Mouse (Mus musculus): ENCODE data around the gene Kirrel3. TPM values are rescaled to one million over a fixed set of nuclear protein-coding genes. Genes with fewer than 3 reads are reported as not detected.

The Kirrel3 gene
- polyA plus RNA-seq, 1 experiment from 2014 or later, result 48.9 TPM

GRCm38 (mm10) chr9:35004113-35004512 is 518.4 kb downstream of the Kirrel3 start:
- Histone ChIP-seq H3K9me3 (ENCODE audit: control insufficient read depth, low read length) (no peaks in the 10 kb centered on the region), H3K4me3 (ENCODE audit: low read length) (no peak overlapping the region), H3K36me3 (ENCODE audit: control insufficient read depth, insufficient read depth, low read length) (peaks cover 2% of the 10 kb centered on the region; the same call in 1 of the 2 replicates), H3K27ac (ENCODE audit: low read depth, low read length) (no peak overlapping the region), H3K9ac (ENCODE audit: low read depth, low read length) (no peak overlapping the region), H3K4me1 (ENCODE audit: control insufficient read depth, insufficient read depth, low read depth, low read length) (no peaks in the 10 kb centered on the region), H3K4me2 (ENCODE audit: low read length) (no peak overlapping the region), H3K27me3 (replicated peaks; ENCODE audit: control insufficient read depth, insufficient read depth, low read length) (no peaks in the 10 kb centered on the region)
- WGBS, result 84% methylated on average over 4 of the region's 4 CpGs
- ATAC-seq, result no peak

DNA sequence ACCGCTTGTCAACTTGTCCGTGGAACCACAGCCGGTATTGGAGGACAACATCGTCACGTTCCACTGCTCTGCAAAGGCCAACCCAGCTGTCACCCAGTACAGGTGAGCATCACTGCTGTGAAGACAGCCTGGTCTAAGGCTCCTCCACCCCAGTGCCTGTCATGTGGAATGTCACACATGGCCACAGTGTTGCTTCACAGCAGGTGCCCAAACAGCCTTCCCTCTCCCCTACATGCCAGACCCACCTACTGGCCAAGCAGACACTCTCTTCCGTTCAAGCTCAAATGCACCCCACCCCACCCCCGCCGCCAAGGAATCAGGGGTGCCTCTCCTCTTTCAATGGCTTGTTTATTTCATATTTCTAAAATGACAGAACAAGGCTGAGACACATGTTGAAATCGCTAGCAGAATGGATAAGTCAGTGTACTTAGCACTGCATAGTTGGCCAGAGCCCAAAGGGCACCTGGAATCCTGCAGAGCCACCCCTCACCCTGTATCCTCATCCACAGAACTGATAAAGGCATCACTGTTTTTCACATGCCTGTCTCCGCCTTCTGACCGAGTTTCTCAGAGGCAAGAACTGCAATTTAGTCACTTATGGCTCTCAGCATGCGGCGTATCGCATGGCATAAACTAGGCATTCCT is 522.1 kb downstream of the Kirrel3 start:
- H3K9me3 ChIP-seq (ENCODE audit: control insufficient read depth, low read length), result no peaks in the 10 kb centered on the region
- no peak overlapping the region for H3K27ac ChIP-seq (ENCODE audit: low read depth, low read length)
- no peak overlapping the region for H3K9ac ChIP-seq (ENCODE audit: low read depth, low read length)
- ATAC-seq, result no peak
- H3K36me3 ChIP-seq (ENCODE audit: control insufficient read depth, insufficient read depth, low read length), result no peaks in the 10 kb centered on the region
- 81% methylated on average over 14 of the region's 14 CpGs for WGBS
- H3K4me2 ChIP-seq (ENCODE audit: low read length), result no peak overlapping the region
- H3K27me3 ChIP-seq (replicated peaks; ENCODE audit: control insufficient read depth, insufficient read depth, low read length), result no peaks in the 10 kb centered on the region
- no peaks in the 10 kb centered on the region for H3K4me1 ChIP-seq (ENCODE audit: control insufficient read depth, insufficient read depth, low read depth, low read length)
- no peak overlapping the region for H3K4me3 ChIP-seq (ENCODE audit: low read length)

DNA sequence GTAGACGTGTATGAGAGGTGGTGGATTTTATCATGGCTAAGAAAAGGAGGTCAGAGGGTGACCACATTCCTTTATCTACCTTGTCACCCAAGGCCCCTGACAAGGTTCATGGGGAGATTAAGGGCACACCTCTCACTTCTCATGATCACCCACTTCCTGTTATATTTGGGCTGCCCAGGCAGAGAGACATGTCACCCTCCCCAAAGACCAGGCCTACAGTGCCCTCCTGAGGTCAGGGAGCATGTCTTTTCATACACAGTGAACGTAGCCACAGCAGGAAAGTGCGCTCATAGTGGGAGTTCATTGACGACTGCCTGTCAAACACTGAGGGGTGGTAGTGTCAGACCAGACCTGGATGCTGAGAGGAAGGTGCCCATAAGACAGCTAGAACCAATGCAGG is 531.1 kb downstream of the Kirrel3 start:
- no peak for ATAC-seq
- peak overlapping the region; percentile 19; the same call in 1 of the 2 replicates for H3K27ac ChIP-seq (ENCODE audit: low read depth, low read length)
- peaks cover 23% of the 10 kb centered on the region for H3K4me1 ChIP-seq (ENCODE audit: control insufficient read depth, insufficient read depth, low read depth, low read length)
- H3K9me3 ChIP-seq (ENCODE audit: control insufficient read depth, low read length), result no peaks in the 10 kb centered on the region
- H3K9ac ChIP-seq (ENCODE audit: low read depth, low read length), result no peak overlapping the region
- H3K36me3 ChIP-seq (ENCODE audit: control insufficient read depth, insufficient read depth, low read length), result no peaks in the 10 kb centered on the region
- no peak overlapping the region for H3K4me2 ChIP-seq (ENCODE audit: low read length)
- H3K4me3 ChIP-seq (ENCODE audit: low read length), result no peak overlapping the region
- WGBS, result 54% methylated on average over 4 of the region's 4 CpGs
- no peaks in the 10 kb centered on the region for H3K27me3 ChIP-seq (replicated peaks; ENCODE audit: control insufficient read depth, insufficient read depth, low read length)

DNA sequence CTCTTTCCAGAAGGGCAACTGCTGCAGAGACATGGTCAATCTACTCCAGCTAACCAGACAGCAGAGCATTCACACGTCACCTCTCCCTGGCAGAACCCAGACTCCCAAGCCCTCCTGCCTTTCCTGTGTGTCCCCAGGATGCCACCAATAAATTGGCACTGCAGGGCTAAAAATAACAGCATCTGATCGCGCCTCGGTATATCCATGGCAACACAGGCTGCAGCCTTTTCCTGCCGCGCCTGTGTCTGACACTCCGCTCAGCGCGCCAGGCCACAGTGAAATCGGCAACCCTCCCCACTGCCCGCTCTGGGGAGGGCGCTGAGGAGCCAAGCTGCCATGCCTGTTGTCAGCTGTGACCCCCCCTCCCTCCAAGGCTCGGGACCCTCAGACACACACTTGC is 531.9 kb downstream of the Kirrel3 start:
- peak; percentile 76 for ATAC-seq
- Histone ChIP-seq H3K27ac (ENCODE audit: low read depth, low read length) (peak overlapping the region; percentile 59; the same call in 1 of the 2 replicates), H3K9ac (ENCODE audit: low read depth, low read length) (peak overlapping the region; percentile 25), H3K4me1 (ENCODE audit: control insufficient read depth, insufficient read depth, low read depth, low read length) (peaks cover 23% of the 10 kb centered on the region), H3K27me3 (replicated peaks; ENCODE audit: control insufficient read depth, insufficient read depth, low read length) (no peaks in the 10 kb centered on the region), H3K4me3 (ENCODE audit: low read length) (no peak overlapping the region), H3K36me3 (ENCODE audit: control insufficient read depth, insufficient read depth, low read length) (no peaks in the 10 kb centered on the region), H3K9me3 (ENCODE audit: control insufficient read depth, low read length) (no peaks in the 10 kb centered on the region), H3K4me2 (ENCODE audit: low read length) (peak overlapping the region; percentile 41)
- WGBS, result 8% methylated on average over 13 of the region's 13 CpGs

DNA sequence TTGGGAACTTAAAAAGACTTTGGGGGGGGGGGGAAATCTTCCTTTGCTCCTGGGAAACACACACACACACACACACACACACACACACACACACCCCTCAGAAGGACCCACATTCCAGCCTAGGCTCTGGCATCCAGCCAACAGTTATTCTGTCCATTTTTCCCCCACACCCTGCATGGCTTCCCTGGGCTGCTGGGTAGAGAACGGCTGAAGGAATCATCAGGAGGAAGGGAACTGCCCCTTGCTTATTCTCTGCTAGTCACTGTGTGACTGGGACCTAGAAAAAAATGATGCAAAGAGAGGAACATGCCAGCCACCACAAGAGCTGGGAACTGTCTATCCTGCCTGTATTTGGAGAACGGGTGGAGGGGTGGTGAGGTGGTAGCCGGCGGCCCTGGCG is 532.4 kb downstream of the Kirrel3 start:
- Histone ChIP-seq H3K27ac (ENCODE audit: low read depth, low read length) (no peak overlapping the region), H3K9me3 (ENCODE audit: control insufficient read depth, low read length) (no peaks in the 10 kb centered on the region), H3K36me3 (ENCODE audit: control insufficient read depth, insufficient read depth, low read length) (no peaks in the 10 kb centered on the region), H3K4me1 (ENCODE audit: control insufficient read depth, insufficient read depth, low read depth, low read length) (peaks cover 23% of the 10 kb centered on the region), H3K27me3 (replicated peaks; ENCODE audit: control insufficient read depth, insufficient read depth, low read length) (no peaks in the 10 kb centered on the region), H3K9ac (ENCODE audit: low read depth, low read length) (no peak overlapping the region), H3K4me3 (ENCODE audit: low read length) (no peak overlapping the region), H3K4me2 (ENCODE audit: low read length) (peak overlapping the region; percentile 41; the same call in 1 of the 2 replicates)
- ATAC-seq, result peak; percentile 13; the same call in 1 of the 2 replicates
- 39% methylated on average over 5 of the region's 5 CpGs for WGBS

DNA sequence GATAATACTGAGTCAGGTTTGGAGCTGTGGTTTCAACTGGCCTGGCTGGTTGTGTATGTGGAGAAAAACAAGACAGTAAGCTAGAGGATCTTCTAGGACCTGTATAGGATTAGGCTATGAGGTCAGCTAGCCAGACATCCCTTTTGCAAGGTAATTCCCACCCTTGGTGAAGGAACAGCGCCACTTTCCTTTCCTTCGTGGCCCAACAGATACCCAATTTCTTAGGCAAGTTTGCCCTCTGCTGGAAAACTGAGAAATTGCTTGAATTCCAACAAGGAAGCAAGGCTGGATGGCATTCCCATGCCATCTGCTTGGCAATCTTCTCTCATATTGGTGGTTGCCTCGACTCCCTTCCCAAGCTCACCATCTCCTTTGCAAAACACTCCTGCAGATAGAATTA is 533.7 kb downstream of the Kirrel3 start:
- H3K4me1 ChIP-seq (ENCODE audit: control insufficient read depth, insufficient read depth, low read depth, low read length), result peaks cover 23% of the 10 kb centered on the region
- H3K27me3 ChIP-seq (replicated peaks; ENCODE audit: control insufficient read depth, insufficient read depth, low read length), result no peaks in the 10 kb centered on the region
- H3K4me2 ChIP-seq (ENCODE audit: low read length), result no peak overlapping the region
- ATAC-seq, result peak; percentile 55
- H3K9me3 ChIP-seq (ENCODE audit: control insufficient read depth, low read length), result no peaks in the 10 kb centered on the region
- H3K9ac ChIP-seq (ENCODE audit: low read depth, low read length), result no peak overlapping the region
- WGBS, result 6% methylated on average over 3 of the region's 3 CpGs
- no peak overlapping the region for H3K4me3 ChIP-seq (ENCODE audit: low read length)
- no peak overlapping the region for H3K27ac ChIP-seq (ENCODE audit: low read depth, low read length)
- no peaks in the 10 kb centered on the region for H3K36me3 ChIP-seq (ENCODE audit: control insufficient read depth, insufficient read depth, low read length)

DNA sequence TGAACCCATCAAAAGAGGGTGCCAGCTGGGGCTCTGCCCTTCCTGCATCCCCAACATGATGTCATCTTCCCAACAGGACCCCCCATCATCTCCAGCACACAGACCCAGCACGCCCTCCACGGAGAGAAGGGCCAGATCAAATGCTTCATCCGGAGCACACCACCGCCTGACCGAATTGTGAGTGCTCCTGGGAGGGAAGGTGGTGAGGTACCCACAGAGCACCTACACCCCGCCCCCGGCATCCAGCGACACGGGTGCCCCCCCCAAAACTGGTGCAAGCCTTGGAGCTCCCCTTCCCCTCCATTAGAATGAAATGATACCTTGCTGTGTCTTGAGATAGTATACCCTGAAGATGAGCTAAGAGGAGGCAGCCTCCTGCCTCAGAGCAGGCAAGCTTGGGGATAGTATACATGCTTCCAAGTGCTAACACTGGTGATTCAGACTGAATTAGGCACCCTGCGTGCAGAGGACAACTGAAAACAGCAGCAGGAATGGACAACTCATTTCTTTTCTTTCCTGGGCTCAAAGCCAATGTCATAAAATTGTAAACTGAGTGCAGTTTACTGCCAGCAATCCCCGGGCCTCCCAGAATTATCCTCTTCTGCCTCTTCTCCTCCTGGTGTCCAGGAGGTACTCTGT is 534.4 kb downstream of the Kirrel3 start:
- Histone ChIP-seq H3K27me3 (replicated peaks; ENCODE audit: control insufficient read depth, insufficient read depth, low read length) (no peaks in the 10 kb centered on the region), H3K27ac (ENCODE audit: low read depth, low read length) (no peak overlapping the region), H3K4me1 (ENCODE audit: control insufficient read depth, insufficient read depth, low read depth, low read length) (peaks cover 23% of the 10 kb centered on the region), H3K9me3 (ENCODE audit: control insufficient read depth, low read length) (no peaks in the 10 kb centered on the region), H3K4me3 (ENCODE audit: low read length) (no peak overlapping the region), H3K9ac (ENCODE audit: low read depth, low read length) (no peak overlapping the region), H3K36me3 (ENCODE audit: control insufficient read depth, insufficient read depth, low read length) (no peaks in the 10 kb centered on the region), H3K4me2 (ENCODE audit: low read length) (no peak overlapping the region)
- ATAC-seq, result no peak
- 64% methylated on average over 11 of the region's 11 CpGs for WGBS

DNA sequence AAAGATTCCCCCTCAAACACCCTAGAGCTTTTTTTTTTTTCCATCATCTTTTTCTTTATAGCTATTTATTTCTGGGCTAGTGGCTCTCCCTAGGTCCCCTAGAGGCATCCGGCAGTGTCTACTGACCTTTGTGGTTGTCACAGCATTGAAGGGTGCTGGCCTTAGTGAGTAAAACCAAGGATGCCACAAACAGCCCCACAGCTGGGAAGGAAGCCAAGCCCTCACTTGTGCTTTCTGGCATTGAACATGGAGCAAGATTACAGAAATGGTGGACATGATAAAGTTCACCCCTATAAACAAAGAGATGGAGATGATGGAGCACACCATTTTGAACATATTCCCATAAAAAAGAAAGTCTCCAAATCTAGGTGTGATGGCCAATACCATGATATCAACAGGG is 536.0 kb downstream of the Kirrel3 start:
- H3K27me3 ChIP-seq (replicated peaks; ENCODE audit: control insufficient read depth, insufficient read depth, low read length), result no peaks in the 10 kb centered on the region
- H3K9me3 ChIP-seq (ENCODE audit: control insufficient read depth, low read length), result no peaks in the 10 kb centered on the region
- no peak overlapping the region for H3K27ac ChIP-seq (ENCODE audit: low read depth, low read length)
- no peak overlapping the region for H3K4me3 ChIP-seq (ENCODE audit: low read length)
- peaks cover 23% of the 10 kb centered on the region for H3K4me1 ChIP-seq (ENCODE audit: control insufficient read depth, insufficient read depth, low read depth, low read length)
- no peak for ATAC-seq
- H3K9ac ChIP-seq (ENCODE audit: low read depth, low read length), result no peak overlapping the region
- no peak overlapping the region for H3K4me2 ChIP-seq (ENCODE audit: low read length)
- WGBS, result 75% methylated on average over 1 of the region's 1 CpGs
- no peaks in the 10 kb centered on the region for H3K36me3 ChIP-seq (ENCODE audit: control insufficient read depth, insufficient read depth, low read length)

GRCm38 (mm10) chr9:35024591-35025496 is 539.1 kb downstream of the Kirrel3 start:
- 9% methylated on average over 25 of the region's 25 CpGs for WGBS
- Histone ChIP-seq H3K36me3 (ENCODE audit: control insufficient read depth, insufficient read depth, low read length) (no peaks in the 10 kb centered on the region), H3K9me3 (ENCODE audit: control insufficient read depth, low read length) (no peaks in the 10 kb centered on the region), H3K27ac (ENCODE audit: low read depth, low read length) (no peak overlapping the region), H3K9ac (ENCODE audit: low read depth, low read length) (peak overlapping the region; percentile 18; the same call in 1 of the 2 replicates), H3K4me3 (ENCODE audit: low read length) (peak overlapping the region; percentile 15; the same call in 1 of the 2 replicates), H3K4me2 (ENCODE audit: low read length) (peak overlapping the region; percentile 45), H3K4me1 (ENCODE audit: control insufficient read depth, insufficient read depth, low read depth, low read length) (no peaks in the 10 kb centered on the region), H3K27me3 (replicated peaks; ENCODE audit: control insufficient read depth, insufficient read depth, low read length) (no peaks in the 10 kb centered on the region)
- no peak; the same call in 1 of the 2 replicates for ATAC-seq

All from hindbrain, embryonic 16.5 days (tissue).